Comparison of ENCODE assay signal across 13 mouse cellular contexts in the genomic region with DNA sequence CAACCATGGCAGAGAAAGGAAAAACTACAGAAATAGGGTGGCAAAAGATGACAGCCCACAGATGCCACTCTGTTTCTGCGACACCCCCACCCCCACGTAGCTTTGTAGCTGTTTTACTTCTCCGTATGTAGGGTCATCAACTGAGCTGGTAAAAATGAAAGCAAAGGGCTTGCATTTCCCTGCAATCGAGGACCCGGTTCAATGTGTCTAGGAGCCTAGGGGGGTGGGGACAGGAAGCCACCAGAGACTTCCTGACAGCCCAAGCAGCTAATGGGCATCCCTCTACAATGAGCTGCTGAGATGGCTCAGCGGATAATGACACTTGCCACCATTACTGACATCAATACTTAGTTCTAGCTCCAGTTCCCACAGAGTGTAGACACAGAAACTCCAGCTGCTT. TPM values are rescaled to one million over a fixed set of nuclear protein-coding genes. Genes with fewer than 3 reads are reported as not detected.
DNase-seq lines count a peak whose midpoint lies in the region; ATAC-seq and TF ChIP-seq lines count a peak whose summit lies in the region.
"Had no signal": no experiment of that assay in that cellular context is flagged by ENCODE, and none has a peak within 500 bp of the region (broad histone marks: within the 10 kb centered on the region; RNA-seq: fewer than 3 reads in every experiment).

No protein-coding gene starts in this region.

- H3K4me3 ChIP-seq in kidney, embryonic 16.5 days (ENCODE audit: low read length): no peak overlapping the region
- no peak overlapping the region for H3K4me3 ChIP-seq in thymus, adult 2 months (ENCODE audit: control insufficient read depth, insufficient read depth, low read length)
- H3K4me3 ChIP-seq in small intestine, adult 2 months (ENCODE audit: low read depth, low read length): no peak overlapping the region
- no peak overlapping the region for H3K4me3 ChIP-seq in forebrain, embryonic 13.5 days
- H3K4me3 ChIP-seq: hindbrain, embryonic 15.5 days; neural tube, embryonic 15.5 days had no signal

- no peak overlapping the region for H3K4me2 ChIP-seq in kidney, embryonic 16.5 days (replicated peaks; ENCODE audit: low read depth, low read length)
- H3K4me2 ChIP-seq in forebrain, embryonic 13.5 days: no peak overlapping the region
- H3K4me2 ChIP-seq: hindbrain, embryonic 15.5 days; neural tube, embryonic 15.5 days had no signal

- no peak for TF ChIP-seq CTCF in thymus, adult 2 months (IDR thresholded peaks at IDR 0.05; ENCODE audit: borderline replicate concordance, control insufficient read depth, extremely low read depth, insufficient read depth, low read length, poor library complexity)
- no peak for TF ChIP-seq CTCF in small intestine, adult 2 months (IDR thresholded peaks at IDR 0.05; ENCODE audit: extremely low read depth, insufficient read length, insufficient replicate concordance, low read depth, low read length)

- H3K4me1 ChIP-seq in kidney, embryonic 16.5 days (ENCODE audit: insufficient read depth, low read length): no peaks in the 10 kb centered on the region
- H3K4me1 ChIP-seq in thymus, adult 2 months (replicated peaks; ENCODE audit: control insufficient read depth, insufficient read depth, low read length): peaks cover 34% of the 10 kb centered on the region
- peaks cover 8% of the 10 kb centered on the region for H3K4me1 ChIP-seq in small intestine, adult 2 months (ENCODE audit: control insufficient read depth, insufficient read depth, insufficient read length, low read length)
- H3K4me1 ChIP-seq in forebrain, embryonic 13.5 days: no peaks in the 10 kb centered on the region
- H3K4me1 ChIP-seq: hindbrain, embryonic 15.5 days; neural tube, embryonic 15.5 days had no signal

- ATAC-seq in kidney, embryonic 16.5 days (ENCODE audit: low FRiP score, low TSS enrichment): no peak
- ATAC-seq in common myeloid progenitor, adult 5-6 weeks (replicated peaks; ENCODE audit: low read depth, poor library complexity, severe bottlenecking): peak; percentile 20; the same call in 1 of the 2 replicates
- ATAC-seq in monocyte, adult 5-6 weeks (replicated peaks; ENCODE audit: insufficient number of reproducible peaks, low FRiP score, low TSS enrichment, poor library complexity, severe bottlenecking): no peak
- no peak for ATAC-seq in forebrain, embryonic 13.5 days

- peak; percentile 39 for DNase-seq in kidney, postnatal 14 days
- DNase-seq in thymus, adult 2 months: peak; percentile 23
- DNase-seq in thymus, postnatal 10 days (ENCODE audit: low spot score in 2 of 2): no peak
- DNase-seq: cerebellum, adult 9-10 months; midbrain, embryonic 14.5 days; right cerebral cortex, adult 18-20 months had no signal

- H3K9me3 ChIP-seq in kidney, embryonic 16.5 days (ENCODE audit: low read length): no peaks in the 10 kb centered on the region
- H3K9me3 ChIP-seq in forebrain, embryonic 13.5 days (replicated peaks): no peaks in the 10 kb centered on the region
- H3K9me3 ChIP-seq: hindbrain, embryonic 15.5 days; neural tube, embryonic 15.5 days had no signal

- no peak for TF ChIP-seq POLR2A in thymus, adult 2 months (IDR thresholded peaks at IDR 0.05; ENCODE audit: control insufficient read depth, extremely low read depth, insufficient read depth, low read length, poor library complexity)
- TF ChIP-seq POLR2A in small intestine, adult 2 months (IDR thresholded peaks at IDR 0.05; ENCODE audit: low read depth, low read length): no peak

- 70% methylated on average over 6 of the region's 6 CpGs for WGBS in kidney, embryonic 16.5 days
- WGBS in thymus, adult 2 months: 5% methylated on average over 6 of the region's 6 CpGs
- WGBS in small intestine, adult 2 months: 64% methylated on average over 6 of the region's 6 CpGs
- 96% methylated on average over 6 of the region's 6 CpGs for WGBS in forebrain, embryonic 13.5 days

- no peak overlapping the region for H3K27ac ChIP-seq in kidney, embryonic 16.5 days (ENCODE audit: low read length)
- H3K27ac ChIP-seq in thymus, adult 2 months (ENCODE audit: control insufficient read depth, insufficient read depth, low read length): peak overlapping the region; percentile 52
- peak overlapping the region; percentile 54 for H3K27ac ChIP-seq in small intestine, adult 2 months (ENCODE audit: insufficient read depth, low read depth, low read length)
- H3K27ac ChIP-seq in forebrain, embryonic 13.5 days: no peak overlapping the region
- H3K27ac ChIP-seq: hindbrain, embryonic 15.5 days; neural tube, embryonic 15.5 days had no signal

- peaks cover 35% of the 10 kb centered on the region for H3K36me3 ChIP-seq in kidney, embryonic 16.5 days (ENCODE audit: insufficient read depth, low read length)
- H3K36me3 ChIP-seq in thymus, adult 2 months (ENCODE audit: control insufficient read depth, insufficient read depth, low read length): peaks cover 25% of the 10 kb centered on the region
- H3K36me3 ChIP-seq in small intestine, adult 2 months (ENCODE audit: control insufficient read depth, insufficient read depth, low read length): peaks cover 23% of the 10 kb centered on the region
- peaks cover 49% of the 10 kb centered on the region for H3K36me3 ChIP-seq in forebrain, embryonic 13.5 days (ENCODE audit: poor library complexity, severe bottlenecking)

- H3K9ac ChIP-seq in kidney, embryonic 16.5 days (replicated peaks; ENCODE audit: low read length): no peak overlapping the region
- H3K9ac ChIP-seq in forebrain, embryonic 13.5 days: no peak overlapping the region
- H3K9ac ChIP-seq: hindbrain, embryonic 15.5 days; neural tube, embryonic 15.5 days had no signal

- H3K27me3 ChIP-seq in kidney, embryonic 16.5 days (ENCODE audit: insufficient read depth, low read length): no peaks in the 10 kb centered on the region
- no peaks in the 10 kb centered on the region for H3K27me3 ChIP-seq in thymus, adult 2 months (ENCODE audit: control insufficient read depth, insufficient read depth, low read length)
- H3K27me3 ChIP-seq in small intestine, adult 2 months (ENCODE audit: control insufficient read depth, insufficient read depth, low read length): no peaks in the 10 kb centered on the region
- H3K27me3 ChIP-seq in forebrain, embryonic 13.5 days: no peaks in the 10 kb centered on the region
- H3K27me3 ChIP-seq: hindbrain, embryonic 15.5 days; neural tube, embryonic 15.5 days had no signal

RNA-seq across cellular contexts. Expression of gene Tyk2, which starts 5.4 kb away (rescaled TPM):
- polyA plus RNA-seq in kidney, embryonic 16.5 days (2015; fragmentation: Nextera tagmentation; extraction: Ambion mirVana): 16.1 and 16.3 TPM in 2 replicates
- polyA plus RNA-seq in thymus, adult 2 months (2012; rRNA removed): 50.7 and 51.1 TPM in 2 replicates
- 11.8 and 13.8 TPM in 2 replicates for total RNA-seq in common myeloid progenitor, adult 5-6 weeks (2017)
- polyA plus RNA-seq in small intestine, adult 2 months (2012; rRNA removed): 16.3 and 31.2 TPM in 2 replicates
- total RNA-seq in monocyte, adult 5-6 weeks (2017): 38.4 to 87.0 TPM (median 42.5 TPM) in 3 replicates
- polyA plus RNA-seq in forebrain, embryonic 13.5 days (2015; fragmentation: Nextera tagmentation; extraction: Ambion mirVana): 9.1 and 11.3 TPM in 2 replicates

RNA-seq across cellular contexts. Expression of gene Cdc37, which starts 13.4 kb away (rescaled TPM):
- polyA plus RNA-seq in kidney, embryonic 16.5 days (2015; fragmentation: Nextera tagmentation; extraction: Ambion mirVana): 359 and 386 TPM in 2 replicates
- 91.1 and 92.5 TPM in 2 replicates for polyA plus RNA-seq in thymus, adult 2 months (2012; rRNA removed)
- 348 and 349 TPM in 2 replicates for total RNA-seq in common myeloid progenitor, adult 5-6 weeks (2017)
- polyA plus RNA-seq in small intestine, adult 2 months (2012; rRNA removed): 14.4 and 24.9 TPM in 2 replicates
- 174 to 287 TPM (median 193 TPM) in 3 replicates for total RNA-seq in monocyte, adult 5-6 weeks (2017)
- polyA plus RNA-seq in forebrain, embryonic 13.5 days (2015; fragmentation: Nextera tagmentation; extraction: Ambion mirVana): 229 and 232 TPM in 2 replicates

RNA-seq across cellular contexts. Expression of gene Pde4a, which starts 29.1 kb away (rescaled TPM):
- 14.3 and 15.3 TPM in 2 replicates for polyA plus RNA-seq in kidney, embryonic 16.5 days (2015; fragmentation: Nextera tagmentation; extraction: Ambion mirVana)
- polyA plus RNA-seq in thymus, adult 2 months (2012; rRNA removed): 6.1 and 6.8 TPM in 2 replicates
- total RNA-seq in common myeloid progenitor, adult 5-6 weeks (2017): 5.4 and 10.9 TPM in 2 replicates
- polyA plus RNA-seq in small intestine, adult 2 months (2012; rRNA removed): 5.1 and 7.1 TPM in 2 replicates
- 2.1 to 5.6 TPM (median 2.5 TPM) in 3 replicates for total RNA-seq in monocyte, adult 5-6 weeks (2017)
- polyA plus RNA-seq in forebrain, embryonic 13.5 days (2015; fragmentation: Nextera tagmentation; extraction: Ambion mirVana): 15.7 TPM in 2 replicates

RNA-seq across cellular contexts. Expression of gene Raver1, which starts 44.6 kb away (rescaled TPM):
- polyA plus RNA-seq in kidney, embryonic 16.5 days (2015; fragmentation: Nextera tagmentation; extraction: Ambion mirVana): 66.8 and 78.7 TPM in 2 replicates
- 229 and 270 TPM in 2 replicates for polyA plus RNA-seq in thymus, adult 2 months (2012; rRNA removed)
- 30.2 and 38.9 TPM in 2 replicates for total RNA-seq in common myeloid progenitor, adult 5-6 weeks (2017)
- polyA plus RNA-seq in small intestine, adult 2 months (2012; rRNA removed): 34.2 and 90.8 TPM in 2 replicates
- 8.1 to 18.1 TPM (median 12.9 TPM) in 3 replicates for total RNA-seq in monocyte, adult 5-6 weeks (2017)
- polyA plus RNA-seq in forebrain, embryonic 13.5 days (2015; fragmentation: Nextera tagmentation; extraction: Ambion mirVana): 41.0 and 47.5 TPM in 2 replicates

RNA-seq across cellular contexts. Expression of gene Gm38431, which starts 44.6 kb away (rescaled TPM):
- polyA plus RNA-seq in kidney, embryonic 16.5 days (2015; fragmentation: Nextera tagmentation; extraction: Ambion mirVana): 2.1 and 3.7 TPM in 2 replicates
- polyA plus RNA-seq in thymus, adult 2 months (2012; rRNA removed): 13.5 and 18.0 TPM in 2 replicates
- total RNA-seq in common myeloid progenitor, adult 5-6 weeks (2017): 4.4 and 8.4 TPM in 2 replicates
- polyA plus RNA-seq in small intestine, adult 2 months (2012; rRNA removed): 6.2 and 21.8 TPM in 2 replicates
- total RNA-seq in monocyte, adult 5-6 weeks (2017): 2.3 to 5.6 TPM in 2 of 3 replicates, not detected in the other
- 1.5 and 2.1 TPM in 2 replicates for polyA plus RNA-seq in forebrain, embryonic 13.5 days (2015; fragmentation: Nextera tagmentation; extraction: Ambion mirVana)

Comparison
In these comparisons a context has a peak if more than half of its experiments do, and no peak if none do; other contexts are left out.
1. DNase-seq: peak in kidney, postnatal 14 days (single experiment) and thymus, adult 2 months (single experiment); none in thymus, postnatal 10 days (0 of 2).
2. H3K27ac ChIP-seq: peak in thymus, adult 2 months (single experiment) and small intestine, adult 2 months (single experiment); none in kidney, embryonic 16.5 days (single experiment) and forebrain, embryonic 13.5 days (single experiment).